Mouse (Mus musculus) neural tube, embryonic 14.5 days (tissue): ENCODE measurements around the gene Cct5. TPM values are rescaled to one million over a fixed set of nuclear protein-coding genes. Genes with fewer than 3 reads are reported as not detected.

Experiments used
- ATAC-seq: fragments of 200-750 bp; cut with Nextera tagmentation; 2 replicates; pipeline ENCODE4 v1.8.0; 2017; ENCODE audit warnings: low read depth, mild to moderate bottlenecking, moderate TSS enrichment, moderate library complexity
- H3K27ac ChIP-seq: fragments of 300-500 bp; sonication (generic); 2 replicates; pipeline ENCODE4 v1.5.1; 2014; ENCODE audit warnings: low read depth, mild to moderate bottlenecking, control low read depth, low read length, moderate library complexity, mixed read lengths
- H3K27me3 ChIP-seq: fragments of 300-500 bp; sonication (generic); 2 replicates; pipeline ENCODE4 v1.6.1; 2014; ENCODE audit warnings: low read length; ENCODE audit not compliant: control insufficient read depth, insufficient read depth
- H3K36me3 ChIP-seq: fragments of 300-500 bp; sonication (generic); 2 replicates; pipeline ENCODE4 v1.6.1; 2014; ENCODE audit warnings: low read length, mixed read lengths; ENCODE audit not compliant: control insufficient read depth, insufficient read depth
- H3K4me1 ChIP-seq: fragments of 300-500 bp; sonication (generic); 2 replicates; pipeline ENCODE4 v1.6.1; 2014; ENCODE audit warnings: low read length; ENCODE audit not compliant: control insufficient read depth, insufficient read depth
- H3K4me2 ChIP-seq: fragments of 300-500 bp; sonication (generic); 2 replicates; pipeline ENCODE4 v1.6.1; 2014; ENCODE audit warnings: mild to moderate bottlenecking, low read depth, low read length, control low read depth
- H3K4me3 ChIP-seq: fragments of 300-500 bp; sonication (generic); 2 replicates; pipeline ENCODE4 v1.5.1; 2014; ENCODE audit warnings: low read depth, low read length, control low read depth, mixed read lengths
- H3K9ac ChIP-seq: fragments of 300-500 bp; sonication (generic); replicated peaks from 2 replicates; pipeline ENCODE4 v1.6.1; 2014; ENCODE audit warnings: low read depth, mild to moderate bottlenecking, control low read depth, low read length, mixed read lengths
- H3K9me3 ChIP-seq: fragments of 300-500 bp; sonication (generic); 2 replicates; pipeline ENCODE4 v1.6.1; 2016; ENCODE audit warnings: low read length; ENCODE audit not compliant: control insufficient read depth
- WGBS: fragments of 180-500 bp; shearing (Covaris S2); extraction: QIAGEN DNeasy Blood & Tissue Kit; methylation state at CpG from one replicate; pipeline ENCODE4 v1.1.7; 2014; 5-methylcytosine and 5-hydroxymethylcytosine counted together
- polyA plus RNA-seq: library from polyadenylated mRNA; unstranded; fragments of >200 nt; fragmentation: Nextera tagmentation; extraction: Ambion mirVana; gene quantifications from 2 replicates; pipeline ENCODE4 v1.2.1, GENCODE M21; 2014

Cct5 gene
- polyA plus RNA-seq, 1 experiment from 2014 or later = 498 TPM

DNA sequence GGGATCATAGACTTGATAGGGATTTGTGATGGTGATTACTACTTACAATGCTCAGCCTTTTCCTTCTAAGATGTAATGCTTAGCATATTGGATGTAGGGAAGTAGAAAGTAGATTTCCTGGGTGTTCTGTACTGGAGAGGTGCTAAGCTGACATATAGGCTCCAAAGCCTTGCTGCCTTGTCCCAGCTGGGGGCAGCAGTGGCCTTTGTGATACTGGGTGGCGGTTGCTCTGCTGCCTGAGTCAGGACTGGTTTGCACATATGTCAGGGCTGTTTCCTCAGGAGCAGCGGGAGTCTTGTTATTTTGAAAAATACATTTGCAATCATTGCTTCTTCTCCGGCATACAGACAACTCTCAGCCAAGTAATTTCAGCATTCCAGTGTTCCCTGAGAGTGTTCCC is 9.4 kb upstream of the Cct5 start:
- 62% methylated on average over 3 of the region's 3 CpGs for WGBS

DNA sequence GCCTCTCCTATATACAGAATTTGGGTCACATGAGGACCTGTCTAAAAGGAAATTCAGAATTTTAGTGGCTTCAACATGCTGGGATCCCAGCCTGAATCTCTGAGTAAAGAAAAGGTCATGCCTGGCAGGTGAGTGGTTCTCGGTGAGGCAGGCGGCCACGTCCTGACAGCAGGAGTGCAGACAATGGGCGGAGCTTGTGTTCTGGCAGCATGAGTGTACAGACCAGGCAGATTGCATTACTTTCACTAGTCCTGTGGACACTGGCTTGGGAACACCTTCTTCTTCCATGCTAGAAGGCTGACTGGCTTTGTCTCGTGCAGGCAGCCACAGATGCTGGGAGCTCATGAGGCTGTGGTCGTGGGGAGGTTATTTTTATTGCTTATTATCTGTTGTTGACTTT is 5.2 kb upstream of the Cct5 start:
- ATAC-seq = no peak
- Histone ChIP-seq H3K4me3 (no peak overlapping the region), H3K9ac (no peak overlapping the region), H3K9me3 (no peaks in the 10 kb centered on the region), H3K4me2 (no peak overlapping the region), H3K36me3 (no peaks in the 10 kb centered on the region), H3K27ac (no peak overlapping the region), H3K4me1 (peaks cover 6% of the 10 kb centered on the region; the same call in 1 of the 2 replicates), H3K27me3 (no peaks in the 10 kb centered on the region)
- 66% methylated on average over 6 of the region's 6 CpGs for WGBS

More for the DNA sequence above, 9.4 kb upstream of the Cct5 start:
- Histone ChIP-seq H3K4me3 (no peak overlapping the region), H3K4me1 (no peaks in the 10 kb centered on the region), H3K36me3 (no peaks in the 10 kb centered on the region), H3K27ac (no peak overlapping the region), H3K27me3 (no peaks in the 10 kb centered on the region), H3K9ac (no peak overlapping the region), H3K4me2 (no peak overlapping the region), H3K9me3 (no peaks in the 10 kb centered on the region)
- ATAC-seq = peak; percentile 89; the same call in 1 of the 2 replicates

DNA sequence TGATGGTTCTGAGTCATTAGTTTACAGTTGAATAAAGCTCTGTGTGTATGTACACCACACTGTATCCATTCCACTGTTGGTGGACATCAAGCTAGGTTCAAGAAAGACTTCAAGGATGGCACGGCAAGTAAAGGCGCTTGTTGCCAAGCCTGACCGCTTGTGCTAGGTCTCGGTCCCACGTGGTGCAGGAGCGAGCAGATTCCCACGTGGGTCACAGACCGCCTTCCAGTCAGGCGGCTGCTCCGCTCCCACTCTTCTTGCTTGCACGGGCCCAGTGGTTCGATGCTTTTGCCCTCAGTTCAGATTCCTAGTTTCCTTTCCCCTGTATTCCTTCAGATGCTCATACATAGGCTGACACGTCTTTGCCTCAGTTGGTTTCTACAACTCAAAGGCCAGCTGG is 1.5 kb upstream of the Cct5 start:
- no peak for ATAC-seq
- H3K4me3 ChIP-seq = peak overlapping the region; percentile 88
- 87% methylated on average over 13 of the region's 13 CpGs for WGBS
- peak overlapping the region; percentile 86; the same call in 1 of the 2 replicates for H3K9ac ChIP-seq
- H3K27ac ChIP-seq = no peak overlapping the region
- H3K9me3 ChIP-seq = no peaks in the 10 kb centered on the region
- no peaks in the 10 kb centered on the region for H3K27me3 ChIP-seq
- H3K4me2 ChIP-seq = peak overlapping the region; percentile 61
- no peaks in the 10 kb centered on the region for H3K36me3 ChIP-seq
- peaks cover 26% of the 10 kb centered on the region for H3K4me1 ChIP-seq

DNA sequence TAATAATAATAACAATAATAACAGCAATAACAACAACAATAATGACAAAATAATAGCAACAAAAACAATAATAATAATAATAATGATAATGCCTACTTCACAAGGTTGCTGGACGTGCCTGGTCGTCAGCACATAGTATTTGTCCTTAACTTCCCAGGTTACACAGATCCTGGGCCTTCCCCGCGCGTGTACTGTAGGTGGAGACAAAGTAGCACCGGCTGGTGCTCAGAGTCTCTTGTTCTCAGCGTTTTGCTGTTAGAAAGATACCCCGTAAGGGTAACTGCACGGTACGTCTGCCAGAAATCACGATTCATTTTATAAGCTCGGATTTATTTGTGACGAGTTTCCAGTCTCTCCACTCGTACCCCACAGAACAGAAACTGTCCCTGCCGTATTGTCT is 822 bp upstream of the Cct5 start:
- peak; percentile 82 for ATAC-seq
- peak overlapping the region; percentile 86 for H3K9ac ChIP-seq
- H3K4me2 ChIP-seq = peak overlapping the region; percentile 61
- peaks cover 26% of the 10 kb centered on the region for H3K4me1 ChIP-seq
- 4% methylated on average over 15 of the region's 15 CpGs for WGBS
- no peaks in the 10 kb centered on the region for H3K27me3 ChIP-seq
- 0 out of 2 replicates have a peak, but pooled peaks cover under 1% of the 10 kb centered on the region for H3K36me3 ChIP-seq
- H3K27ac ChIP-seq = peak overlapping the region; percentile 94
- no peaks in the 10 kb centered on the region for H3K9me3 ChIP-seq
- peak overlapping the region; percentile 88 for H3K4me3 ChIP-seq

DNA sequence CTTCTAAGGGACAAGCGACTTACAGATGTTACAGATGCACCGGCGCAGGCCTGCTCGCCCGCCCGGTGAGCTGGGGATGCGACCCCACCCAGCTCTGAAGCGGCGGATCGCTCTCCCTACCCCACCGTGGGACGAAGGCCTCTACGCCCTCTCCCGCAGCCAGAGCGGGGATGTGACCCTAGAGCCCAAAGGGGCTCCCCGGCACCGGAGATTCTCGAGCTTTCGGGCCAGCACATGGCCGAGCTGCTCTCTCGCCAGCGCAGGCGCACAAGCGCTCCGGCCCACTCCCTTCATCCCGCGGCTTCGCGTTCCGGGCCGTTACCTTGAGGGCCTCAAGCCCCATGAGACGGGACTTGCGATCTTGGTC is 342 bp downstream of the Cct5 start:
- peak; percentile 76 for ATAC-seq
- under 1% methylated on average over 33 of the region's 33 CpGs for WGBS
- peak overlapping the region; percentile 93 for H3K4me2 ChIP-seq

DNA sequence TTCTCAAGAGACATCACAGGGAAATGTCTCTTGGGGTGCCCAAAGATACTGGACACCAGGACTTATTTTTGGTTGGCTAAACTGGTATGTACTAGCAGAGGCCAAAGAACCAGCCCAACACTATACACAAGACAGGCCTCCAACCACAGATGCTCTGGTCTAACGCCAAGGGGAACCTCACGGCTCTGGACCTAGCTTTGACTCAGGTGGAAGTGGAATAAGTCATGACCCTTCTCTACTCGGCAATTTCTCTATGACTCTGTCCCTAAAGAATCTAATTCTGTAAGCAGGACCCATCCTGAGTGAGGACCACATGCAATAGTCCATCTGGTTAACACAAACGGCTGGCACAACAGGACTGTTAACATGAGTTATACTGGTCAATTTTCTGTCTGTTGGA is 1.8 kb downstream of the Cct5 start:
- Histone ChIP-seq H3K9me3 (no peaks in the 10 kb centered on the region), H3K4me3 (peak overlapping the region; percentile 88; the same call in 1 of the 2 replicates), H3K4me1 (peaks cover 26% of the 10 kb centered on the region), H3K36me3 (peaks cover 17% of the 10 kb centered on the region), H3K4me2 (peak overlapping the region; percentile 93), H3K9ac (no peak overlapping the region), H3K27me3 (no peaks in the 10 kb centered on the region), H3K27ac (no peak overlapping the region)
- WGBS = 79% methylated on average over 4 of the region's 4 CpGs
- ATAC-seq = no peak

More for the DNA sequence above, 342 bp downstream of the Cct5 start:
- Histone ChIP-seq H3K9ac (peak overlapping the region; percentile 86), H3K9me3 (no peaks in the 10 kb centered on the region), H3K36me3 (0 out of 2 replicates have a peak, but pooled peaks cover 4% of the 10 kb centered on the region), H3K4me1 (peaks cover 26% of the 10 kb centered on the region), H3K27ac (peak overlapping the region; percentile 94), H3K4me3 (peak overlapping the region; percentile 88), H3K27me3 (no peaks in the 10 kb centered on the region)

DNA sequence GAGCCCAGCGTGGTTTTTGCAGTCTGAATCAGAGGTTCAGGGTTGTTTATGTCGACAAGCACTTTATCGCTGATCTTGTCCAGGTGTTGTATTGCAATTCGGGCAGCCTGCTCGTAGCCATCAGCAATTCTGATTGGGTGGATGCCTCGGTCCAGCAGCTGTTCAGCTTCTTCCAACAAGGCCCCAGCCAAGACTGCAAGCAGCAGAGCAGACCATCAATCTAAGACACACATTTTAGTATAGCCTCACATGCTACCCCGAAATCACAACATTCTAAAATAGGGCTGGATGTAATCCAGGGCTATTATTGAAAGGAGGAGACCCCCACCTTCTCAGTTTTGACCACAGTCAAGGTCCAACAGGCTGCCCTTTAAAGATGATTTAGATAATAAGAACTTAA is 6.0 kb downstream of the Cct5 start:
- Histone ChIP-seq H3K4me2 (no peak overlapping the region), H3K9ac (no peak overlapping the region), H3K4me3 (no peak overlapping the region), H3K4me1 (peaks cover 19% of the 10 kb centered on the region), H3K36me3 (peaks cover 59% of the 10 kb centered on the region), H3K27me3 (no peaks in the 10 kb centered on the region), H3K27ac (no peak overlapping the region), H3K9me3 (no peaks in the 10 kb centered on the region)
- 93% methylated on average over 7 of the region's 7 CpGs for WGBS
- no peak for ATAC-seq

DNA sequence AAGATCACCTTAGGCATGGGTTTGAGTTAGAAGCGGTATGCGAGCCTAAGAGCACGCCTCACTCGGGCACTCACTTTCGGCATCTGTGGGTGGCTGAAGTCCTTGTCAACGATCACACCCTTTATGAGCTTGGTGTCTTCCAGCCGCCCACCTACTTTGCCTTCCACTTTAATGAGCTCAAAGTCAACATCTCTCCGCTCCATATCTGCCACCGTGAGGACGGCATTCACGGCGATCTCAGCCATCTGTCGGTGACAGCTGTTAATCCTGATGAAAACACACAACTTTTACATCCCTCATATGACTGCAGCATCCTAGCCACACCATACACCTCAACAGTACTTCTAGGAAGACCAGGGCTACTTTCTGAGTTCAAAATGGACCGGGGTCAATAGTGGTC is 7.3 kb downstream of the Cct5 start:
- no peak for ATAC-seq
- Histone ChIP-seq H3K4me3 (no peak overlapping the region), H3K27ac (no peak overlapping the region), H3K9me3 (no peaks in the 10 kb centered on the region), H3K36me3 (peaks cover 68% of the 10 kb centered on the region), H3K4me2 (no peak overlapping the region), H3K9ac (no peak overlapping the region), H3K27me3 (no peaks in the 10 kb centered on the region), H3K4me1 (peaks cover 7% of the 10 kb centered on the region; the same call in 1 of the 2 replicates)
- 88% methylated on average over 14 of the region's 14 CpGs for WGBS

DNA sequence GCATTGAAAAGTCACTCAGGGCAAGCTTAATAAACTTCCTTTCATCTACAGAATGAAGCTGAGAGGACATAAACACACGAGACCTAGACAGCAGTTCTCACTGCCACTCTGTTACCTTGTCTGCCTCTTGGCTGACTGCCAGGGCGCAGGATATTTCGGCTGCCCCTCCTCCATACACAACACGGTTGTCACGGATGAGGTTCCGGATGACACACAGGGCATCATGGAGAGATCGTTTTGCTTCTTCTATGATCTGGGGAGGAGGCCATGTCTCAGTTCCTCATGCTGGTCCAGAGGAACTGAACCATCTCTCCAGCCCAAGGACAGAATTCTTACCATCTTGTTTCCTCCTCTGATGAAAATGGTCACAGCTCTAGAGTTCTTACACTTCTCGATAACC is 9.1 kb downstream of the Cct5 start:
- Histone ChIP-seq H3K27me3 (no peaks in the 10 kb centered on the region), H3K9me3 (no peaks in the 10 kb centered on the region), H3K4me1 (no peaks in the 10 kb centered on the region), H3K4me2 (no peak overlapping the region), H3K36me3 (peaks cover 71% of the 10 kb centered on the region), H3K27ac (no peak overlapping the region), H3K9ac (no peak overlapping the region), H3K4me3 (no peak overlapping the region)
- no peak for ATAC-seq
- WGBS = 89% methylated on average over 8 of the region's 8 CpGs
